Mouse (Mus musculus): ENCODE measurements at regions not wholly inside any gene's neighbourhood (a gene's known extent, or its start where the extent isn't known, plus 50 kb on each side); places are given as distances from the start of the nearest gene placed in this dataset.

DNA sequence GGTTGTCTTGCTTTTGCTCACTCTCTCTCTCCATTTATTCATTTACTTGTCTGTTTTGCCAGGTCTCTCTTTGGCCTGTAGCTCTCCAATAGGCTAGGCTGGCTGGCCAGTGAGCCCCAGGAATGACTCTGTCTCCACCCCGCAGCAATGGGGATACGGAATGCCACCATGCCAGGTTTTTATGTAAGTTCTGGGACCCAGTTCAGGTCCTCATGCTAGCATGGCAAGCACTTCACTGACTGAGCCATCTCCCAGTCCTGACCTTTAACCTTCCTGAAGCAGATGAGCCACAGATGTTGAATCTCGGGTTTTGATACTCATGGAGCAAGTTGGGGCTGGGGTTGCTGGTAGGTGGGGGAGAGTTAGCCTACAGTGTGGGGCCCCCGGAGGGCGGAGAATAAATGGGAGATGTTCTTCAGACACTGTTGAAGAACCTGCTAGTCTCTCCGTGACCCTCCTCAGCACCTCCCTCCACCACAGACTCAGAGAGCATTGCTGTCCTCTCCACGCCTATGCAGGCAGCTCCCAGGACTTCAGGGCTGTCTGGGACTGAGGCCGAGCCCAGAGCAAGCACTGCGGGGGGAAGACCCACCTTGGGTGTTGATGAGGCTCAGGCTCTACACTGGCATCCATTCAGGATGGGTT, 83.9 kb downstream of the Gm11733 start:
- H3K4me3 ChIP-seq: no peak overlapping the region
- no peak for ATAC-seq
- 83% methylated on average over 9 of the region's 9 CpGs for WGBS
- H3K36me3 ChIP-seq (ENCODE audit: poor library complexity, severe bottlenecking): no peaks in the 10 kb centered on the region
- no peak overlapping the region for H3K4me2 ChIP-seq
- no peaks in the 10 kb centered on the region for H3K27me3 ChIP-seq
- peaks cover 12% of the 10 kb centered on the region; the same call in 1 of the 2 replicates for H3K4me1 ChIP-seq
- H3K9ac ChIP-seq: no peak overlapping the region
- H3K27ac ChIP-seq: no peak overlapping the region
- H3K9me3 ChIP-seq (replicated peaks): no peaks in the 10 kb centered on the region

DNA sequence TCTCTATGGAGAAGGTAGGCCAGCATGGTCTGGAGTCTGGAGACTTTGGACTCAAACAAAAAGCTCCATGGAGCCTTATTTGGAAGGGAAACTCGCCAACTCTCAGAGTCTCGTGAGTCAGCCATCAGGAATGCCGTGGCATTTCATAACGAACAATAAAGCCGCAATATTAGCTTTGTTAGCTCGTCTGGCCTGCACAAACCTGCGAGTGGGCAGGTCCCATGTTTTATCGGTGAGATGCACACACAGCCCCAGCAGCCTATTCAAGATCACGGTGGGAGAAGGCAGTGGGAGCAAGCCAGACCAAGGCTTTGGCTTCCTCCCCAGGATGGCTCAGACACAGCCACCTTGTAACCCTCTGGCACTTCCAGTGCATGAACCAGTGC, 84.4 kb downstream of the Gm11733 start:
- Histone ChIP-seq H3K27me3 (no peaks in the 10 kb centered on the region), H3K4me1 (peaks cover 12% of the 10 kb centered on the region; the same call in 1 of the 2 replicates), H3K9me3 (replicated peaks) (no peaks in the 10 kb centered on the region), H3K36me3 (ENCODE audit: poor library complexity, severe bottlenecking) (no peaks in the 10 kb centered on the region), H3K9ac (no peak overlapping the region), H3K4me2 (no peak overlapping the region), H3K27ac (no peak overlapping the region), H3K4me3 (no peak overlapping the region)
- 35% methylated on average over 9 of the region's 9 CpGs for WGBS
- ATAC-seq: no peak

DNA sequence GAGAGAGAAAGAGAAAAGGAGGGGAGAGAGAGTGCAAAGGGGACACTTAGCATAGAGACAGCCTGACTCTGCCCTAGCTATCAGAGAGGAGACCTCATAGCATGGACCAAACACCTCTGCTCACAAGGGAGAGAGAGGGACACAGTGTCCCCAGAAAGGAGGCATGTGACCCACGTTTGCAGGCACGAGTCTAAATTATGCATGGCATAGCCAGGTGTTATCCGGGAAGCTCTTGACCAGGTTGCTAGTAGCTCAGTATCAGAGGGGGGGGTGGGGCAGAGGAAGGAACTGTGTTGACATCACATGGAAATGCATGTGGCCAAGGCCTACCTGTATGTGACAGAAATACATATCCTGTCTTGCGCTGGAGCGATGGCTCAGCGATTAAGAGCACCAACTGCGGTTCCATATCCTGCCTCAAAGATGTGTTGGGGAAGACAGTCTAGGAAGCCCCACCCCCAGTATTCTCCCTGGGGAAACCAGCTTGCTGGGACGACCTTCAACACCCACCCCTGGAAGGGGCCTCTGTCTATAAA, 84.5 kb upstream of the Tnrc6c start:
- no peaks in the 10 kb centered on the region for H3K27me3 ChIP-seq
- no peaks in the 10 kb centered on the region for H3K36me3 ChIP-seq (ENCODE audit: poor library complexity, severe bottlenecking)
- WGBS: 85% methylated on average over 8 of the region's 8 CpGs
- ATAC-seq: no peak
- no peak overlapping the region for H3K4me3 ChIP-seq
- no peak overlapping the region for H3K27ac ChIP-seq
- H3K4me1 ChIP-seq: peaks cover 12% of the 10 kb centered on the region; the same call in 1 of the 2 replicates
- H3K4me2 ChIP-seq: no peak overlapping the region
- no peak overlapping the region for H3K9ac ChIP-seq
- H3K9me3 ChIP-seq (replicated peaks): no peaks in the 10 kb centered on the region

DNA sequence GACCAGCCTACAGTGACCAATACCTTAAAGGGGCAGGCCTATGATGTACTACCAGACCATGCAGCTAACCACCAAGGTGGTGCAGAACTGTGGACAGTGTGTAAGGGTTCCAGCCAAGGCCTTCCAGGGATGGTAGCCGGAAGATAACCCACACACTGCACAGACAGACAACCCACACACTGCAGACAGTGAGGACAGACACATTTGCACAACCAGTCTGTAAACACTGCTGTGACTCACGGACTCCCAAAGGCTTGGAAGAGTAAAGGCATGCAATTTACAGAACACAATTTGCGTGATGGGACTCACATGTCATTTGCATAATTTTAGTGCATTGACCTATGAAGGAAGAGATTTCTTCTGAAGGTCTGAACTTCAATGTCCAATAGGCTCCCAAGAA, 82.2 kb upstream of the Tnrc6c start:
- Histone ChIP-seq H3K9me3 (replicated peaks) (no peaks in the 10 kb centered on the region), H3K27me3 (no peaks in the 10 kb centered on the region), H3K4me2 (no peak overlapping the region), H3K4me3 (no peak overlapping the region), H3K4me1 (peaks cover 12% of the 10 kb centered on the region; the same call in 1 of the 2 replicates), H3K9ac (no peak overlapping the region), H3K36me3 (ENCODE audit: poor library complexity, severe bottlenecking) (no peaks in the 10 kb centered on the region), H3K27ac (no peak overlapping the region)
- 87% methylated on average over 3 of the region's 3 CpGs for WGBS
- no peak for ATAC-seq

DNA sequence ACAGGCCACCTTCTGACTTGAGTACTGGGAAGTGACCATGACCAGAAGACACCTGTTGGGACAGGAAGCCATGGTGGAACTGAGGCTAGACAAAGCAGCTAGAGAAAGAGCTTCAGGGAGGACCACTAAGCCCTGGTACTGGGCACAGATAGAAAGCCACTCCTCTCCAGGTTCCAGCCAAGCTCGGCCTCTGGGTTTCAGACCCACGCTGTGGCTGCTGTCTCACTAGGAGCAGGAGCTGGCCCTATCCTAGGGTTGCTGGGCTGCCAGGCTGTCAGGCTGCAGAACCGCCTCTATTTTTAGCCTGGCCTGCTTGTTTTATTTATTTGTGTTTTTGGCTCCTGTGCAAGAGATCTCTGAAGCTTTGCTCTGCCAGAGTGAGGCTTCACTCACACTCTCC, 79.4 kb upstream of the Tnrc6c start:
- H3K27me3 ChIP-seq: no peaks in the 10 kb centered on the region
- WGBS: 53% methylated on average over 3 of the region's 3 CpGs
- H3K9me3 ChIP-seq (replicated peaks): no peaks in the 10 kb centered on the region
- H3K27ac ChIP-seq: no peak overlapping the region
- no peaks in the 10 kb centered on the region for H3K36me3 ChIP-seq (ENCODE audit: poor library complexity, severe bottlenecking)
- H3K9ac ChIP-seq: no peak overlapping the region
- H3K4me3 ChIP-seq: no peak overlapping the region
- H3K4me1 ChIP-seq: peaks cover 11% of the 10 kb centered on the region; the same call in 1 of the 2 replicates
- no peak for ATAC-seq
- no peak overlapping the region for H3K4me2 ChIP-seq

GRCm38 (mm10) chr11:117579121-117579520, 75.0 kb upstream of the Tnrc6c start:
- WGBS: 97% methylated on average over 2 of the region's 2 CpGs
- Histone ChIP-seq H3K4me1 (peaks cover 7% of the 10 kb centered on the region; the same call in 1 of the 2 replicates), H3K9ac (no peak overlapping the region), H3K4me2 (no peak overlapping the region), H3K27me3 (no peaks in the 10 kb centered on the region), H3K27ac (no peak overlapping the region), H3K4me3 (no peak overlapping the region), H3K36me3 (ENCODE audit: poor library complexity, severe bottlenecking) (no peaks in the 10 kb centered on the region), H3K9me3 (replicated peaks) (no peaks in the 10 kb centered on the region)
- ATAC-seq: no peak

DNA sequence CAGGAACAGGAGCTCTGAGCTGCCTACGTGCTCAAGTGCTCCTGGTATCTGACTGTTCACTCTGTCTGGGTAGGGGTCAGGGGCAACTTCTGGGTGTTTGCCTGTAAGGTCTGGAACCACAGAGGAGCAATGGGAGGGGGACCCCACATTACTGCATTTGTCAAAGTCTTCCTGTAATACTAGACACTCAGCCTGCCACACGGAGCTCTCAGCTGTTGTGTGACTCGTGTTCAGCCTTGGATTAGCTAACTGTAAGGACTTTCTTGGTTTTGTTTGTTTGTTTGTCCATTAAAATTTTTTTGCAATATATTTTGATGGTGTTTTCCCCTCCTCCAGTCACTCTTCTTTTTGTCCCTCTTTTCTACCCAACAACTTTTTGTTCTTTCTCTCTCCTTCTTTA, 74.4 kb upstream of the Tnrc6c start:
- Histone ChIP-seq H3K4me2 (no peak overlapping the region), H3K9me3 (replicated peaks) (no peaks in the 10 kb centered on the region), H3K9ac (no peak overlapping the region), H3K4me1 (peaks cover 7% of the 10 kb centered on the region; the same call in 1 of the 2 replicates), H3K27ac (no peak overlapping the region), H3K36me3 (ENCODE audit: poor library complexity, severe bottlenecking) (no peaks in the 10 kb centered on the region), H3K4me3 (no peak overlapping the region), H3K27me3 (no peaks in the 10 kb centered on the region)
- ATAC-seq: no peak
- WGBS: 60% methylated on average over 3 of the region's 3 CpGs

DNA sequence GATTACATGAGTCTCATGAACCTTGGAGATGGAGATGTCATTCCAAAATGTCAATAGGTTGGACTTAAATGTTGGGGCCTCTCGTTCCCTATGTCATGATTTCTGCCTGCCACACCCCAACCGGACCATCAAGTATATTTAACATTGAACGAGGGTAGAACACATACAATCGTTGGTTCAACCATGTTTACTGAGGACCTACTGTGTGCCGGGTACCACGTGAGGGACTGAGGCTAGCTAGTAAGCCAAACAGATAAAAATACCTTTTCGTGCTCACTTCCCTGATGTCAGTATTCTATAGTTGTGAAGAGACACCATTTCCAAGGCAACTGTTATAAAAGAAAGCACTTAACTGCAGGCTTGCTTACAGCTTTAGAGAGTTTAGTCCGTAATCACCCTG, 70.6 kb upstream of the Tnrc6c start:
- Histone ChIP-seq H3K4me3 (no peak overlapping the region), H3K9ac (no peak overlapping the region), H3K4me2 (no peak overlapping the region), H3K27me3 (no peaks in the 10 kb centered on the region), H3K27ac (no peak overlapping the region), H3K36me3 (ENCODE audit: poor library complexity, severe bottlenecking) (no peaks in the 10 kb centered on the region), H3K4me1 (peaks cover 17% of the 10 kb centered on the region), H3K9me3 (replicated peaks) (no peaks in the 10 kb centered on the region)
- WGBS: 95% methylated on average over 8 of the region's 8 CpGs
- no peak for ATAC-seq

DNA sequence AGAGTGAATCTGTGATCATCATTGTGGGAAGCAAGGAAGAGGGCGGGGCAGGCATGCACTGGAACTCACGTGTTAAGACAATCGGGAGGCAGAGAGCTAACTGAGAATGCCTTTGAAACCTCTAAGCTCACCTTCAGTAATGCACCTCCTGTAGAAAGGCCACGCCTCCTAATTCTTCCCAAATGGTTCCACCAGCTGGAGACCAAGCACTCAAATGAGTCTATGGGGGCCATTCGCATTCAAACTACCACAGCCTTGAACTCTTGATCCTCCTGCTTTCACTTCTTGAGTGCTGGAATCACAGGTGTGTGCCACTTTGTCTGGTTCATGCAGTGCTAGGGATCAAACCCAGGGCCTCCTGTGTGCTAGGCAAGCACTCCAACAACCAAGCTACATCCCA, 68.5 kb upstream of the Tnrc6c start:
- WGBS: 90% methylated on average over 5 of the region's 5 CpGs
- no peaks in the 10 kb centered on the region for H3K36me3 ChIP-seq (ENCODE audit: poor library complexity, severe bottlenecking)
- no peak overlapping the region for H3K4me2 ChIP-seq

GRCm38 (mm10) chr11:117586063-117586462, 68.0 kb upstream of the Tnrc6c start:
- Histone ChIP-seq H3K27ac (peak overlapping the region; percentile 37; the same call in 1 of the 2 replicates), H3K36me3 (ENCODE audit: poor library complexity, severe bottlenecking) (no peaks in the 10 kb centered on the region), H3K9me3 (replicated peaks) (0 out of 2 replicates have a peak, but pooled peaks cover 2% of the 10 kb centered on the region), H3K27me3 (no peaks in the 10 kb centered on the region), H3K4me2 (no peak overlapping the region), H3K4me1 (peaks cover 17% of the 10 kb centered on the region), H3K4me3 (no peak overlapping the region), H3K9ac (no peak overlapping the region)
- WGBS: 35% methylated on average over 4 of the region's 4 CpGs
- ATAC-seq: no peak

More for the DNA sequence above, 68.5 kb upstream of the Tnrc6c start:
- Histone ChIP-seq H3K9ac (no peak overlapping the region), H3K27ac (no peak overlapping the region), H3K27me3 (no peaks in the 10 kb centered on the region), H3K9me3 (replicated peaks) (no peaks in the 10 kb centered on the region), H3K4me3 (no peak overlapping the region), H3K4me1 (peaks cover 17% of the 10 kb centered on the region)
- no peak for ATAC-seq

DNA sequence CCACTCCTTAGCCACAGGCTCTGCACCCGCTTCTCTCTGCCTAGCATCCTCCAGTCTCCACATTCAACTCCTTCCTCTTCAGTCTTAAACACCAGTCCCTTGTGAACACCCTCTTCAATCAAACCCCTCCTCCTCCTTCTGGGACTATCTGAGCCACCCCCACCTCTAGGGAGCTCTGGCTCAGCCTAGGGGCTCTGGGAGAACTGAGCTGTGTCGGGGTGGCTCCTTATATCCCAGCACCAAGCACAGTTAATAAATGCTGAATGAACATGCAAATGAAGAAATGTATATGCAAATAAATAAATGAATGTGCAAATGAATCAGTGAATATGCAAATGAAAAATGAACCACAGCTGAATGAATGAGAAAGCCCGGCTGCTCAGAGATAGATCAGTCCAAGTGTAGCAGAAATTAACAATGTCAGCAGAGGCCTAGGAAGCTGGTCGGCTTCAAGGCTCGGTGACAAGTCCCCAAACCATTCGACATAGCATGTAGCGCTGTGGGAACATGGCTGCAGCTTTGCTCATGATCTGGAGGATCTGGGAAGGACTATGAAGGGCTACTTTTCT, 67.1 kb upstream of the Tnrc6c start:
- Histone ChIP-seq H3K4me1 (peaks cover 21% of the 10 kb centered on the region), H3K4me2 (no peak overlapping the region), H3K9me3 (replicated peaks) (0 out of 2 replicates have a peak, but pooled peaks cover 3% of the 10 kb centered on the region), H3K27ac (peak overlapping the region; percentile 46), H3K4me3 (no peak overlapping the region), H3K27me3 (no peaks in the 10 kb centered on the region), H3K9ac (no peak overlapping the region), H3K36me3 (ENCODE audit: poor library complexity, severe bottlenecking) (no peaks in the 10 kb centered on the region)
- WGBS: 69% methylated on average over 7 of the region's 7 CpGs
- ATAC-seq: peak; percentile 85

DNA sequence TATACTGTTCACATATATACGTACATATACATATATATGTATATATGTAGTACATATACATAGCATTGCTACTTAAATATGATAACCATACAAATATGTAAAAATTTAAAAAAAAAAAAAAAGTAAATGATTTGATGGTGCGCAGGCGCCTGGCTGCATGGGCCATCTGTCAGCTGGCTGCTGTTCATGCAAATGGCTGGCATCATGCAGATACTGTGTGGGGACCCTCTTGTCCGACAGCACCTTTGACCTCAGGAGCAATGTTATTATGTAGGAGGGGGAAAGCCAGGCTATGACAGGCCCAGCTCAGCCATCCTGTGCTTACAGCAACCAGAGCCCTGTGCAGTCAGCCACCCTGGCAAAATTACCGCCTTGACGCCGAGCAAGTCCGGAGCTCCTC, 65.1 kb upstream of the Tnrc6c start:
- H3K9me3 ChIP-seq (replicated peaks): 0 out of 2 replicates have a peak, but pooled peaks cover 3% of the 10 kb centered on the region
- peaks cover 33% of the 10 kb centered on the region for H3K4me1 ChIP-seq
- ATAC-seq: no peak
- H3K27ac ChIP-seq: peak overlapping the region; percentile 31; the same call in 1 of the 2 replicates
- 88% methylated on average over 8 of the region's 8 CpGs for WGBS
- no peak overlapping the region for H3K9ac ChIP-seq
- no peak overlapping the region for H3K4me2 ChIP-seq
- no peaks in the 10 kb centered on the region for H3K27me3 ChIP-seq
- no peak overlapping the region for H3K4me3 ChIP-seq
- H3K36me3 ChIP-seq (ENCODE audit: poor library complexity, severe bottlenecking): no peaks in the 10 kb centered on the region

Data from forebrain, embryonic 13.5 days (tissue).